Mouse (Mus musculus) G1E (cell line): Measurements from ENCODE around the gene Lgals3bp. TPM values are rescaled to one million over a fixed set of nuclear protein-coding genes. Genes with fewer than 3 reads are reported as not detected.

Experiments used
- ATAC-seq: 2 replicates; pipeline ENCODE4 v1.8.0; 2016; ENCODE audit warnings: mild to moderate bottlenecking; ENCODE audit not compliant: insufficient number of reproducible peaks, poor library complexity, low FRiP score, severe bottlenecking; ENCODE audit errors: extremely low read depth
- DNase-seq: peaks from one replicate; pipeline ENCODE4 v3.0.0; 2012; ENCODE audit warnings: low spot score
- H3K27me3 ChIP-seq: 2 replicates; pipeline ENCODE4 v1.6.1; 2012; ENCODE audit warnings: mild to moderate bottlenecking, low read length, inconsistent platforms; ENCODE audit not compliant: insufficient read depth
- H3K36me3 ChIP-seq: replicated peaks from 2 replicates; pipeline ENCODE3; 2012; ENCODE audit warnings: mild to moderate bottlenecking, inconsistent platforms
- H3K4me1 ChIP-seq: 2 replicates; pipeline ENCODE4 v1.6.1; 2012; ENCODE audit warnings: low read depth, low read length, inconsistent platforms, mixed read lengths; ENCODE audit not compliant: insufficient read depth
- H3K4me3 ChIP-seq: 2 replicates; pipeline ENCODE4 v1.5.1; 2012; ENCODE audit warnings: low read depth, mild to moderate bottlenecking, inconsistent platforms, low read length, moderate library complexity, mixed read lengths
- H3K9me3 ChIP-seq: replicated peaks from 2 replicates; pipeline ENCODE4 v1.6.1; 2012; ENCODE audit warnings: inconsistent platforms
- CTCF ChIP-seq: IDR thresholded peaks from 2 replicates; pipeline ENCODE4 v1.5.1; 2012; ENCODE audit warnings: low read depth, low read length, inconsistent platforms, mixed read lengths
- GATA1 ChIP-seq: IDR thresholded peaks from 2 replicates; pipeline ENCODE4 v1.6.1; 2012; ENCODE audit warnings: borderline replicate concordance, low read length, inconsistent platforms, mixed read lengths
- GATA2 ChIP-seq: IDR thresholded peaks from 2 replicates; pipeline ENCODE4 v1.6.1; 2012; ENCODE audit warnings: low read depth, low read length, inconsistent platforms, borderline replicate concordance
- POLR2AphosphoS5 ChIP-seq: IDR thresholded peaks from 2 replicates; pipeline ENCODE4 v1.6.1; 2012; ENCODE audit warnings: low read depth, low read length, inconsistent platforms; ENCODE audit not compliant: insufficient replicate concordance
- TAL1 ChIP-seq: conservative IDR thresholded peaks from 2 replicates; pipeline ENCODE4 v1.6.1; 2012; ENCODE audit warnings: low read depth, low read length, inconsistent platforms, mixed read lengths
- polyA plus RNA-seq: library from polyadenylated mRNA; stranded (reverse); fragments of >175 nt; gene quantifications from 2 replicates; pipeline ENCODE4 v1.2.3, GENCODE M21; 2012
- total RNA-seq, 2 experiments: library from RNA; stranded (forward) in 1 of 2; stranded (reverse) in 1 of 2; fragments of 200-1000 nt in 1 of 2; fragments of >200 nt in 1 of 2; fragmentation: Nextera tagmentation in 1 of 2; gene quantifications; 2 replicates each; pipeline ENCODE4 v1.2.3; 2014 to 2017

Gene Lgals3bp
- total and polyA plus RNA-seq, 3 experiments: 8.1 to 25.7 (median 9.5) TPM

DNA sequence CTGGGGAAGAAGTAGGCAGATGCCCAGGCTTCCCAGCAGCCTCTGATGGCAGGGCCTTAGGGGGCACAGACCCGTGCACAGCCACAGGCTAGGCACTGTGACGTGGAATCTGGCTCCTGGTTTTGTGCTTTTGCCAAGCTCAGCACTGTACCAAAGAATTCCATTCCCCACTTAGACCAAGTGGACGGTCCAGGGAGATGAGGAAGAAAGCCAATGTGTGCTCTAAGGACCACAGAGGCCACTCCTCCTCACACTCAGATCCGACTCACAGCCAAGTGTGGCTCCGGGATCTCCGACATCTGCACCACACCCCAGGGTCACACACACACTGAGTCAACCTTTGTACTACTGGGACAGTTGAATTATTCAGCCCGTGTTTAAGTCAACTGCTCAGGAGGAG lies 14.2 kb upstream of the Lgals3bp start:
- Histone ChIP-seq H3K36me3 (peaks cover 68% of the 10 kb centered on the region), H3K27me3 (no peaks in the 10 kb centered on the region), H3K4me3 (no peak overlapping the region), H3K4me1 (peaks cover 35% of the 10 kb centered on the region), H3K9me3 (no peaks in the 10 kb centered on the region)
- ATAC-seq: no peak
- no peak for TF ChIP-seq GATA2
- no peak for TF ChIP-seq POLR2AphosphoS5
- TF ChIP-seq CTCF: no peak
- no peak for TF ChIP-seq TAL1
- TF ChIP-seq GATA1: no peak
- DNase-seq: no peak

DNA sequence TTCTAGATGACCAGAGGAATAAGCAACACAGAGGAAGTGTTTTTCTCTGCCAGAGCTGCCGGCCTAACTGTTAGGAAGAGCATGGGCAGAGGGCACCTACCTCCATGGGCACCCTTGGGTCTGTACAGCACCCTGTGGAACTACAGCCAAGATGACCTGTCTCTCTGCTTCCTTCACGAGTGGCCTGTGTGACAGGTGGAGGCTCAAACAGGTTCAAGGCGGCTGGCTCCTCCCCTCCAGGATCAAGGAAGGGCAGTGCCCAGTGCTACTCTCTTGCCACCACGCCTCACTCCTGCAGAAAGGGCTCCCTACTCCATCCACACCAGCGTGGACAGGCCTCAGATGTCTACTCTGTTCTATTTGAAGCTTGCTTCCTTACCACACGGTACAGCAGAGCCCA lies 13.7 kb upstream of the Lgals3bp start:
- TF ChIP-seq POLR2AphosphoS5: no peak
- no peak for TF ChIP-seq GATA2
- no peak for TF ChIP-seq TAL1
- TF ChIP-seq GATA1: no peak
- TF ChIP-seq CTCF: no peak

DNA sequence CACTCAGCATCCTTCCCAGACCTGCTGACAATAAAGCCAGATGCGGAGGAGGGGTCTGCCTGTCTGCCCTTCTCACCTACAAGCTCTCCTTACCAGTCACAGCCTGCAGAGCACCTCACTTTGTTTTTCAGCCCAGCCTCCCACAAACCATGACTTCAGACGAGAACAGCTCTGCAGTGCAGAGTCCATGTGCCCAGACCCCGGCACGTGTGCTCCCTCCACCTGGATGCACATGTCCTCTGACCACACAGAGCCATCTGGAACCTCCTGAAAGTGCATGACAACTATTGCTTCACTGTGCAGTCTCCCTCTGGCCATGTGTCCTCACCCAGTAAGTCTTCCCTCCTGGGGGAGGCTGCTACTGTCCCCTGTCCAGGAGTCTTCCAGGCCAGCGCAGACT lies 12.4 kb upstream of the Lgals3bp start:
- H3K9me3 ChIP-seq: no peaks in the 10 kb centered on the region
- peaks cover 28% of the 10 kb centered on the region for H3K4me1 ChIP-seq
- no peak for DNase-seq
- TF ChIP-seq GATA1 (no peak), GATA2 (no peak), TAL1 (no peak), CTCF (no peak), POLR2AphosphoS5 (no peak)
- H3K27me3 ChIP-seq: no peaks in the 10 kb centered on the region
- H3K36me3 ChIP-seq: peaks cover 86% of the 10 kb centered on the region
- no peak overlapping the region for H3K4me3 ChIP-seq
- ATAC-seq: no peak

More for the DNA sequence above, 13.7 kb upstream of the Lgals3bp start:
- Histone ChIP-seq H3K36me3 (peaks cover 72% of the 10 kb centered on the region), H3K9me3 (no peaks in the 10 kb centered on the region), H3K27me3 (no peaks in the 10 kb centered on the region), H3K4me3 (no peak overlapping the region), H3K4me1 (peaks cover 35% of the 10 kb centered on the region)
- ATAC-seq: no peak
- no peak for DNase-seq

DNA sequence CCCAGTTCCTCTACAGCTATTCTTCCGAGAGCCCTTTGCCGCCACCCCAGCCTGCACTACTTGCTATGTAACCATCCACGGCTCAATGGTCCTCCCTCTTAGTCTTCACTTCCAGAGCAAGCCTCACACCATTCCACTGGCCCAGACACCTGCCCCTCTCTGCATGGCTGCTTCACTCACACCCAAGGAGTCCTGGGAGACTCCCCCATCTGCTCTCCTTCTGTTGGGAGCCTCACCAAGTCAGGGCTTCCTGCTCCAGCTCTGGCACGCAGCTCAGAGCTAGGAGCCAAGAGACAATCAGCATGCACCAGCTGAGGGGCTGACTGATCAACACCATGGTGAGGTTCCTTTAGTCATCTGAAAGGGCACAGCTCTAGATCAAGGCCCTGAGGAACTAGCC lies 11.2 kb upstream of the Lgals3bp start:
- Histone ChIP-seq H3K9me3 (no peaks in the 10 kb centered on the region), H3K4me1 (peaks cover 22% of the 10 kb centered on the region), H3K36me3 (peaks cover 98% of the 10 kb centered on the region), H3K27me3 (no peaks in the 10 kb centered on the region), H3K4me3 (no peak overlapping the region)
- DNase-seq: no peak
- TF ChIP-seq GATA1: no peak
- no peak for TF ChIP-seq CTCF
- TF ChIP-seq POLR2AphosphoS5: no peak
- ATAC-seq: no peak

DNA sequence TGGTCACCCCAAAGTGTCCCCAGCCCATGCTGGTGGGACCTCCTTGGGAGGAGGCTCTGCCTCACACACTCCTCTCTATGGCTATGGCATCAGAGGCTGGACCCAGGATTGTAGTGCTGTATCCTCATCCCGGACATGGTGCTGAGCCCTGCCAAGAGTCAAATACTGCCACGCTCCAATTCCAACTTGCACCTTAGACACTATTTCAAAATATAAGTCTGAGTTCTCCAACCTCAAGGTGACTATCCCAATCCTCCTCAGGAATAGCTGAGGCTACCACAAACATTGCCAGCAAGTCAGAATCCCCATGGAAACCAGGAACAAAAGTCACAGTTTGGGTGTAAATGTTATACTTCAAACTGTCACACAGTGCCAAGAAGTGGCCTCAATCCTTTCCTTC lies 10.7 kb upstream of the Lgals3bp start:
- no peaks in the 10 kb centered on the region for H3K9me3 ChIP-seq
- peaks cover 100% of the 10 kb centered on the region for H3K36me3 ChIP-seq
- TF ChIP-seq TAL1 (no peak), POLR2AphosphoS5 (no peak), CTCF (no peak), GATA2 (no peak), GATA1 (no peak)
- H3K4me1 ChIP-seq: peaks cover 17% of the 10 kb centered on the region
- H3K27me3 ChIP-seq: no peaks in the 10 kb centered on the region
- H3K4me3 ChIP-seq: no peak overlapping the region
- ATAC-seq (no peak), DNase-seq (no peak)

DNA sequence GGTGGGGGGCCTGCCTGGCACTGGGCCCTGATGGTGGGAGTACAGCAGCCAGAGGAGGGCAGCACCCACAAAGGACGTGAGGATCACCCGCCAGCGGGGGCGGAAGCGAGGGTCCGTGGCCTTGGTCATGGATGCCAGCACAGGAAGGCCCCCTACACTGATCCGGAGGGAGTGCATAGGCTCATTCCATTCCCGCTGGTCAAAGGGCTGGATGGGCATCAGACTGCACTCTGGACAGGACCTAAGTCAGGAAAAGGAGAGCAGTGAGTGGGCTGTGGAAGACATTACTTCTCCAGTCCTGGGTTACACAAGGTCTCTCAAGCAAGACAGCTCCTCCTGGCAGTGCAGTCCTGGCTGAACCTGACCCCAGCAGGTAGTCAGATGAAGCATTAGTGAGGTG lies 9.4 kb upstream of the Lgals3bp start:
- Histone ChIP-seq H3K9me3 (no peaks in the 10 kb centered on the region), H3K27me3 (no peaks in the 10 kb centered on the region), H3K36me3 (peaks cover 100% of the 10 kb centered on the region), H3K4me1 (peaks cover 7% of the 10 kb centered on the region), H3K4me3 (no peak overlapping the region)
- TF ChIP-seq CTCF (no peak), TAL1 (no peak)
- no peak for DNase-seq
- ATAC-seq: no peak

GRCm38 (mm10) chr11:118410479-118410878 lies 8.6 kb upstream of the Lgals3bp start:
- no peak overlapping the region for H3K4me3 ChIP-seq
- no peaks in the 10 kb centered on the region for H3K9me3 ChIP-seq
- H3K4me1 ChIP-seq: no peaks in the 10 kb centered on the region
- DNase-seq: no peak
- TF ChIP-seq GATA2: no peak
- TF ChIP-seq CTCF: no peak
- TF ChIP-seq POLR2AphosphoS5: no peak
- no peak for TF ChIP-seq TAL1
- no peak for TF ChIP-seq GATA1
- ATAC-seq: no peak
- peaks cover 100% of the 10 kb centered on the region for H3K36me3 ChIP-seq
- H3K27me3 ChIP-seq: no peaks in the 10 kb centered on the region
